Mouse (Mus musculus) adrenal gland, postnatal 14 days (tissue): ENCODE measurements around the gene Vamp4. TPM values are rescaled to one million over a fixed set of nuclear protein-coding genes. Genes with fewer than 3 reads are reported as not detected.

Source experiments
- DNase-seq: peaks from one replicate; pipeline ENCODE4 v3.0.0; 2021; ENCODE audit warnings: mixed read lengths
- long read RNA-seq, 2 experiments: library from polyadenylated mRNA; stranded (forward); transcript quantifications; one replicate each; pipeline ENCODE4 v2.0.0; 2021
- total RNA-seq: library from RNA; stranded (reverse); gene quantifications from 2 replicates; pipeline ENCODE4 v1.2.3, GENCODE M21; 2021

The Vamp4 gene
- 30.9 and 36.7 TPM in 2 replicates for total RNA-seq
- long read RNA-seq, experiment 1, transcript Vamp4-204 (8 exons, 1,461 nt) = major isoform, 27 of 46 reads
- long read RNA-seq, experiment 1, transcript Vamp4-203 (8 exons, 2,752 nt) = minor isoform, 13 of 46 reads
- long read RNA-seq, experiment 1, partial matches to known transcripts = 2 of 46 reads
- long read RNA-seq, experiment 1, other reads (novel, unspliced or antisense) = 2 of 46 reads
- long read RNA-seq, experiment 2, transcript Vamp4-204 (8 exons, 1,461 nt) = major isoform, 23 of 32 reads
- long read RNA-seq, experiment 2, partial matches to known transcripts = 1 of 32 reads
- long read RNA-seq, experiment 2, other reads (novel, unspliced or antisense) = 5 of 32 reads

DNA sequence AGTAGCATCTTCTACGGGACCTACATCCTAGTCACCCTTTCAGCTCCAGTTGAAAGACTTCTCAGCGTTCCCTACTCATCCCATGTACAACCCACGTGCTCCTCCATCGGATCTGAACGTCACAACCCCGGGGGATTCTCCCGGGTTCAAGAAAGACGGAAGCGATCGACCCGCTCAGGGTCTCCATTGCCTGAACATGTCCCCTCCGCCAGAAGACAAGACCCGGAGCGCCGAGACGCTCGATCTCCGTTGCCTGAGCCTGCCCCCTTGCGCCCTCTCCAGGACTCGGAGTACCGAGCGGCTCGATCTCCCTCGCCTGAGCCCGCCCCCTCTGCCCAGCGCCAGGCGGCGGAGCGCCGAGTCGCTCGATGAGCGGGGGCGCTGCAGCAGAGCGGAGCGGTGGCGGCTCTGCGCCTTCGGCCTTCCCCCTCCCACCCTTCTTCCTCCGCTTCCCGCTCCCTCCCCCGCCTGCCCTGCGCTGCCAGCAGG lies at the start of gene Vamp4:
Gene Vamp4 (plus strand): TSS at position 256 of the 489 bp plus-strand sequence.
- peak; percentile 97 for DNase-seq

DNA sequence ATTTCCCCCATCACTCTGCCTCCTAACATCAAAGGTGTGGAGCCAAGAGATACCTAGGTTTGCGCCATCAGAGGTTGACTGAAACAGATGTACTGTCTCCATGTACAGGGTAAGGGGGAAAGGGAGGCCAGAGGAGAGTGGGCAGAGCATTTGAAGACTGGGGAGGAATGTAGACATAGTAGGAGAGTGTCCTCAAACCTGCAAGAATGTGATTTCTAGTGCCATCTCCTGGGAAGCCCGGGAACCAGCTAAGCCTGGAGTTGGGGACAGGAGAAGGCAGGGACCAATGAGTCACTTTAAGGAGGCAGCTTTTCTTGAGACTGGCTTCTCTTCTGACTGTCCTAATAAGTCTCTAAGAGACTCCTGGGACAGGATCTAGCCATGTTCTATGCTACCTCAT lies 40.7 kb upstream of the Vamp4 start:
- DNase-seq = peak; percentile 27

- DNase-seq = no peak
Measured at GRCm38 (mm10) chr1:162530666-162531065, 39.6 kb upstream of the Vamp4 start.

DNA sequence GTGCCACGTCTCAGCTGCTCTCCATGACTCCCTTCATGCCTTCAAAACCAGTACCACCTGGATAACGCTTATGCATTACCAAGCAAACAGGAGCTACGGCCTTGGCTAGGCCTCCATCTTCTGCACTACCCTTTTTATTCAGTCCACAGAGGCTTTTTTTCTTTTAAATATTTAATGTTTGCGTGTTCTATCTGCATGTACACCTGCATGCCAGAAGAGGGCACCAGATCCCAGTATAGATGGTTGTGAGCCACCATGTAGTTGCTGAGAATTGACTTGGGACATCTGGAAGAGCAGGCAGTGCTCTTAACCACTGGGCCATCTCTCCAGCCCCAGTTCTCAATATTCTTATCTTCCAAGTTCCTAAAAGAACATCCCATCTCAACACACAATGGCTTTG lies 38.7 kb upstream of the Vamp4 start:
- peak; percentile 32 for DNase-seq

GRCm38 (mm10) chr1:162532330-162532729 lies 38.0 kb upstream of the Vamp4 start:
- no peak for DNase-seq

DNA sequence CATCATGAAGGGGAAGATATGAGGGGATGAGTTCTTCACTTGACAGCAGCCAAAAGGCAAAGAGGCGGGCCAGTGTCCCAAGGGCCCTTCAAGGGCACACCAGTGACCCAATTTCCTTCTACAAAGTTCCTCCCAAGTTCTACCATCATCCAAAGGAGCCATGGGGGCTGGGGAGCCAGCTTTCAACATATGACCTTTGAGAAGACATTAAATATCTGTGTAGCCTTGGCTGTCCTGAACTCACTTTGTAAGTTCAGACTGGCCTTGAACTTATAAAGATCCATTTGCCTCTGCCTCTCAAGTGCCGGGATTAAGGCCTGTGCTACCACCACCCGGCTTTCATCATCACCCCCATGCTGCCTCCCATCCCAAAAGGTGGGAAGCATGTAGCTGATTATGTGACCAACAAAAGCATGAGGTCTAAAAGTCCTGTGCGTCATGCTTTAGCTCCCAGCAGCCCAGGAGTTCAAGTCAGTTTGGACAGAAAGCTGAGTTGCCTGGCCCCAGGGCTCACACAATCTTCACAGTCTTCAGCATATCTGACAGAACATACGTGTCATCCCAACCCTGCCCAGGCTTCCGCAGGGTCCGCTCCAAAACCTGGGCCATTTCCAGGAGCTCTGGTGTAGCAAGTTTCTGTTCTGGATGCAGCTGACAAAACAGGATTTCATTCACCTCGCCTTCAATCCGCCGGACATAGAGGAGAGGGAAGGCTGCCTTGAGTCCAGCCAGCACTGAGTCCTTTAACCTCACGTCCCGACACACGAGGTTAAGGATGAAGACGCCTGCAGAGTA lies 36.4 kb upstream of the Vamp4 start:
- peak; percentile 69 for DNase-seq

- DNase-seq = no peak
Measured at GRCm38 (mm10) chr1:162543231-162543630, 27.1 kb upstream of the Vamp4 start.

GRCm38 (mm10) chr1:162547607-162548006 lies 22.7 kb upstream of the Vamp4 start:
- no peak for DNase-seq

GRCm38 (mm10) chr1:162548016-162548916 lies 22.0 kb upstream of the Vamp4 start, which contains the start of gene Mettl13:
Mettl13 (minus strand) TSS chr1:162548551.
- peak; percentile 95 for DNase-seq

DNA sequence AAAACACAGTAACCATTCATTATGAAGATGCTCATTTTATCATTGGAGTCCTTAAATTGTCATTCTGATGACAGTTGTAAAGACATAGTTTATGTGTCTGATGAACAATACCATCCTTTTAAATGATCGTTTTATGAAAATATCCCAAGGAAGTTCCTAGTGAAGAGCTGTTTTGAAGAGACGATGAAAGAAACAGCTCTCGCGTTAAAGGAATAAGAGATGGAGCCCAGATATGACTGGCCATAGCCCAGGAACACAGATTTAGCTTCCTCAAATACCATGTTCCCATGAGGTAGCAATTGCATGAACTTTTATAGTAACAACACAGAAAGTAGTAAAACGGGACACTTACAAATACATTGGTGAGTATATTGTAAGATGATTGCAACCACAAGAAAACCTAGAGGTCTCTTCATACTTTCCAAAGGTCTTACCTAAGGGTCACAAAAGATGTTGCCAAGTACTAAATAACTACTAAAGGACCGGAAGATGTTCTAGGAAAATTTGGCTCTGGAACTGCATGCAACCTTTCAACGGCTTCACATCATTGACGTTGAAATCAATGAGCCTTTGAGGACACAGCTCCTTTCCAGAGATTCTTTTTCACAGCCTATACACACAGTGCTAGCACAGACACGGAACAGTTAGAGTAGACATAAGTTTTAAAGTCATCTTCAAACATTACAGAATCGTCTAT lies 21.2 kb upstream of the Vamp4 start:
- no peak for DNase-seq

- no peak for DNase-seq
Measured at GRCm38 (mm10) chr1:162549615-162550283, 20.6 kb upstream of the Vamp4 start.

GRCm38 (mm10) chr1:162552956-162553355 lies 17.4 kb upstream of the Vamp4 start:
- no peak for DNase-seq

GRCm38 (mm10) chr1:162554193-162554592 lies 16.1 kb upstream of the Vamp4 start:
- DNase-seq = no peak

GRCm38 (mm10) chr1:162563236-162563635 lies 7.1 kb upstream of the Vamp4 start:
- DNase-seq = no peak

GRCm38 (mm10) chr1:162564992-162565391 lies 5.3 kb upstream of the Vamp4 start:
- peak; percentile 30 for DNase-seq

DNA sequence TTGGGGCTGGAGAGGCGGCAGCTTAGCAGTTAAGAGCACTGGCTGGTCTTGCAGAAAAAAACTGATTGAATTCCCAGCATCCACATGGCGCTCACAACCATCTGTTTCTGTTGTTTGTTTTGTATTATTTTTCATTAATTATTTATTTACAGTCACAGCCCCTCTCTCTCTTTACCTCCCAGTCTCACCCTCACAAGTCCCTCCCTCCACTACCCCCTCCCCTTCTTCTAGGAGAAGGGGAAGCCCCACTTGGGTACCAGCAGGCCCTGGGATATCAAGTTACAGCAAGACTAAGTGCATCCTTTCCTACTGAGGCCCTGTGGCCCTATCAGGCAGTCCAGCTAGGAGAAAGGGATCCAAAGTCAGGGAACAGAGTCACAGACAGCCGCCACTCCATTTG lies 3.0 kb upstream of the Vamp4 start:
- no peak for DNase-seq

DNA sequence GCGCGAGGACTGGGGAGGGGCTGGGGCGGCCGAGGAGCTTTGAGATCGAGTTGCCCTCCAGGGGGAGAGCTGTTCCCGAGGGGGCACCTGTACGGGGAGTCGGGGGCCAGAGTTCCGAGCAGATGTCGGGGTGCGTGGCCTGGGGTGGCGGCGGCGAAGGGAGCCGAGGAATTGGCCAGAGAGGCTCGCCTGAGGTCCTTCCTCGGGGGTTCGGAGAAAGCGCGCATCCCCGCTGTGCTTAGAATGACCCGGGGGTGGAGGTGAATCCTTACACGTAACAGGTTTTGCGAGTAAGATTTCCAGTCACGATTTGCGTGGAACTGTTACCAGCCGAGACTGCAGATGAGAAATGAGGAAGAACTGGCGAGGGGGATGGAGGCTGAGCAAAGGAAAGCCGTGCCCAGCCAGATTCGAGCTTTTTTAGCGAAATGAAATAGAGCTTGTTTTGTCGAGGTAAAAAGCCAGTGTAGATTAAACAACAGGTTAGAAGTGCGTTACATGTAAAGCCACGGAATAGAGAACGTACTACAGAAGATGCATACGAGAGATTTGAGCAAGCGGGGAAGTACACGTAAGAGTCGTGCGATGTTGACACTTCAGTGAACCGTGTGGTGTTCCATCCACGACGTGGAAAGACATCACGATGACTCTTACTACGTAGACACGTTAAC lies 751 bp downstream of the Vamp4 start:
- peak; percentile 36 for DNase-seq

DNA sequence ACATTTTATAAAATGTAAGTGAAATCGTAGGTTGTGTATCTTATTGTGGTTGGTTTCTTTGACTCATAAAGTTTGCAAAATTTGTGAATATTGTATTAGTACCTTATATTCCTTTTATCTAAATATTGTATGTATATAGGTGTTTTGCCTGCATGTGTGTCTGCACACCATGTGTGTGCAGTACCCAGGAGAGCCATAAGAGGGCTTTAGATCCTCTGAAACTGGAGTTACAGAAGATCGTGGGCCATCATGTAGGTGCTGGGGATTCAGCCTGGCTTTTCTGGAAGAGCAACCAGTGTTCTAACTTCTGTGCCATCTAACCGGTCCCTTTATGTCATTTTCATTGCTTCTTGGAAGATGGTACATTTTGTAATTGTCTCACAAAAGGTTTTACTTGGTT lies 4.8 kb downstream of the Vamp4 start:
- DNase-seq = no peak

GRCm38 (mm10) chr1:162582884-162583283 lies 12.6 kb downstream of the Vamp4 start:
- DNase-seq = no peak

DNA sequence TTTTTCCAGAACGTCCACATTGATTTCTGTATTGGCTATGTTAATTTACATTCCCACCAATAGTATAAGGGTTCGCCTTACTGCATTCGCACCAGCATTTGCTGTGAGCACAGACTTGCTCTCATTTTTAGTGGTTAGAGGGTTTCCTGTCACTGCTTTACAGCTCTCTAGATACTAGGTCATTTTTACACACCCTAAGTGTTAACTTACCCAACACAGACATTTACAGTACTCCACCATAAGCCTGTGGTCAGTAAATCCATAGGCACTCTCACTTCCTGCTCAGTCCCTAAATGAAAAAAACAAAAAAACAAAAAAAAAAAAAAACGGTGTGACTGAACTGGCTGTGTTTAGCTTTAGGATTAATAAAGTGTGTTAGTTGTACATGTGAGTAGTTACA lies 16.0 kb downstream of the Vamp4 start:
- no peak for DNase-seq
